Mouse (Mus musculus) erythroblast, adult 5-6 weeks (primary cell): ENCODE measurements around the gene Tmem145. TPM values are rescaled to one million over a fixed set of nuclear protein-coding genes. Genes with fewer than 3 reads are reported as not detected.

Experiments
- ATAC-seq: replicated peaks from 2 replicates; pipeline ENCODE4 v1.8.0; 2016; ENCODE audit warnings: moderate number of reproducible peaks, mild to moderate bottlenecking, moderate TSS enrichment, inconsistent platforms; ENCODE audit not compliant: poor library complexity, low FRiP score, severe bottlenecking
- total RNA-seq, 2 experiments: library from RNA; stranded (forward) in 1 of 2; stranded (reverse) in 1 of 2; fragments of 150-400 nt in 1 of 2; fragments of 200-764, 138-1000 nt in 1 of 2; gene quantifications; 2 replicates each; pipeline versions ENCODE4 v1.2.3 to v1.2.4; 2015 to 2017; ENCODE audit warnings: low replicate concordance in 2 of 2

Gene Tmem145
- total RNA-seq, 2 experiments from 2014 or later: not detected

DNA sequence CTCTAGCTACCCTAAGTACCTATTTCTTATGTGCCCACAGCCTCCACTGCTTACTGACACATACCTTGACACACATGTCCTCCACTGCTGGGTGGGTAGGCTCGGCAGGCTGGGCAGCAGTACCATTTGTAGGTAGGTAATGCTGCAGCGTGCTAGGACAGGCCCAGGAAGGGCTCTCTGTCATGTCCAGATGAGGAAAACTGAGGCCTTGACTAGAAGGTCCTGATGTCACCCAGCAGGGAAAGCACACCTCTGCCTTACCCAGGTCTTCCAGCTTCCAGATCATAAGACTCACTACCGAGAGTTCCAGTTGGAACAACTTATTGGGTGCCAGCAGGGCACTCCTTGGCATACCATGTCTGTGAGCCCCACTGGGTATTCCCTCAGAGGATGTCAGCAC is 30.9 kb upstream of the Tmem145 start:
- no peak for ATAC-seq

DNA sequence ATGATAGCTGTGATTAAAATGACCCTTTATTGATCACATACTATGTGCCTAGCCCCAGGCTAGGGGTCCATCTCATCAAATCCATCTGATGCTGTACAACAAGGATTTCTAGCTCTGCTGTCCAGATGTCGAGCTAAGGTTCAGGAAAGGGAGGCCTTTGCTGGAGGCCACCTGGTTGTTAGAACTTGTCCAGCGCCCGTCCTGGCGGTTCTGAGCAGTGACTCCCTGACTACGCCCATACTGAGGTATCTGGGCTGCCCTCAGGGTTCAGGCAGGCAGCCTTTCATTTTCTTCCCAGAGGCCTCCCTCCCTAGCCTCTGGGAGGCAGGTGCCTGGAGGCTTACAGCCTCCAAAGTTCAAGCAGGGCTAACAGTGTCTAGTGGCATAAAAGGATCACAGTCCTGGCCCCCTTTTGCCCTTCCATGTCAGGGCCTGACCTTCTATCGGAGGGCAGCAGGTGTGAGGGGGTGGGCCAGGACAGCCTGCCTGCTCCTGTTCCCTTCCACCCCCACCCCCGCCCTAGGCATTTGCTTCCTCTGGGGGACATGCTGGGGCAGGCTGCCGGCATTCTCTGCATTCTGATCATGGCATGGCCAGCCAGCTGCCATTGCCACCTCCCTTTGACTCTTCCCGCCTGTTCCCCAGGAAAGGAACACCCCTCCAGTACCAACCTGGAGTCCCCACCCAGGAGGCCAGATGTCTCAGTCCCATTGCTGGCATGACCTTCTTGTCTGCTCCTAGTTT is 30.2 kb upstream of the Tmem145 start:
- no peak for ATAC-seq

DNA sequence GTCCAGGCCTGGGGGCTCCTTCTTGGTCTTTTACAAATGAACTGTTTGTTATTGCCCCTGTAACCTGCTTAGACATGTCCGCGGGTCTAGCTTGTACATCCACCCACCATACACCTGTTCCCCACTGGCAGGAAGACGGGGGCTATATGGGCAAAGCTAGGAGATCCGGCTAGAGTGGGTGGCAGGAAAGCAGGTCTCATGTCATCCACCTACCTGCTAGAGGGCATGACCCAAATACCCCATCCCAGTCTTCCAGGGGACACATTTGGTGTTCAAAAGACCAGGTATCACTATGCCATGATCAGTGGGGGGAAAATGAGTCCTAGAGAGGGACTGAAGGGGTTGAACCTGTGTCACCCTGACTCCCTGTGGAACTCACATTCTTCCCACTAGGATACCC is 28.5 kb upstream of the Tmem145 start:
- no peak for ATAC-seq

GRCm38 (mm10) chr7:25277998-25278340 is 27.9 kb upstream of the Tmem145 start:
- no peak for ATAC-seq

GRCm38 (mm10) chr7:25278341-25279075 is 27.4 kb upstream of the Tmem145 start:
- peak; percentile 50 for ATAC-seq

DNA sequence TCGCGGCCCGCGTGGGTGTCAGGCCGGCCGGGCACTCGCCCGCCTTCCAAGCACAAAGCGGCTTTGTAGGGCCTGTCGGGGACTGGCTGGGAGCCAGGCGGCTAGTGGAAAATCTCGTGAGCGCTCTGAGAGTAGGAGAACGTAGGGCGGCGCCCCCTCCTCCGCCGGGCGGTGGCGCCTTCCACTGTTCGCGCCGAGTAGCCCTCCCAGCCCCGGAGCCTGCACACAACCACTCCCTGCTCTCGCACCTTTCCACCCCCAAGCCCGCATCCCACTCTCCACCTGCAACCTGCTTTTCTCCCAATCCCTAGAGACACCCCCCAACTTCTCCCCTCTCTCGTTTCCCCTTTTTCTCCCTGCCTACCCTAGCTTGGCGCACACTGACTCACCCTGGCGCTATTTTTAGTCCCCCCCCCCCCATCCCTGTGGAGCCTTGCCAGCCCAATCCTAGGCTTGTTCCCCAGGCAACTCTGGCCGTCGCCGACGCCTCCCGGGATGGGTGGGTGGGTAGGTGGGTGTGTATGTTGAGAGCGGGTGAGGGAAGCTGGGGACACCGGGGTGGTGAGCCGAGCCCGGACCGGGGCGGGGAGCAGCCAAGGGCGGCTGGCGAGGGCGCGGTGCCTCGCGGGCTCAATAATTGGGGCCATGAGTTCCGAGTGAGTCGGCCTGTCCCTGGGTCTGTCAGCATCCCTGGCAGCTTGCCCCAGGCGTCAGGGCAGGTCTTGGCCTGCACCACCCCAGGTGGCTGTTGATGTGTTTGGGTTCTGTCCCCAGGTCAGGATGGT is 26.6 kb upstream of the Tmem145 start:
- peak; percentile 12; the same call in 1 of the 2 replicates for ATAC-seq

DNA sequence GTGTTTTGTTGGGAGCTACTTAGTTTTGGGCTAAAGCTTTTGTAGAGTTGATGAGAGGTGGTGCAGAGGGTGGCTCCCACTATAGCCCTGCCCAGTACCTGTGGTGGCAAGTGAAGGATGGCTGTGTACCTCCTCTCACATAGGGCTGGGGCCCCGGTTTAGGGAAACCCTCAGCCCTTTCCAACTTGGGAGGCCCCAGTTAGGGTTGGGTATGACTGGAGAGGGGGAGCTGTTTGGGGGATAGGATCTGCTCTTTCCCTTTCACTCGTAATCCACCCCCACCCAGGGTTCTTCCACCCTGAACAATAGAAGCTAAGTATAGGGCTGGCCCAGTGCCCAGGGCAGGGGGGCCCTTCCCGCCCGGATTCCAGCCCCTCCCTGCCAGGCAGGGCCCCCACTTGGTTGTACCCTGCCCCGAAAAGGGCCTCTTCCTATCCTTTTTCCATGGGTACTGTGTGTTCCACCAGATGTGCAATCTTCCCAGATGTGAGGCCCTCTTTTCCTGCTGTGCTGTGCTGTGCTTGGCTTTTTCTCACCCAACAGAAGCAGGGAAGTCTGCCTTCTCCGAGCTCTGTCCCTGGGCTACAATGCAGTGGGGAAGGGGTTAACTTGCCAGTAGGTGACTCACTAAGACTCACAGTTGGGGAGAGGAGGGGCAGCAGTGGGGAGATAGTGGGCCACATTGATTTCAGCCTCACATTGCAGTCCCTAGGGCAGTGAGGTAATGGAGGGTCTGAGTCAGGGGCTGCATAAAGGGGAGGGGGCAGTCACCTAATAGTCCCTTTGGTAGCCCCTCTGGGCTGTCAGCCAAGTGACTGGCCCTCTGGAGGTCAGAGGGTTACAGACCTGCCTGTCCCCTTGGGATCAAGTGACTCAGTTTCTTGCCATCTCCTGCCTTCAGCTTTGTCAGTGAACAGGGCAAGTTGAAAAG is 25.8 kb upstream of the Tmem145 start:
- no peak for ATAC-seq

- peak; percentile 52 for ATAC-seq
These were observed 24.7 kb upstream of the Tmem145 start for GRCm38 (mm10) chr7:25281166-25281733.

DNA sequence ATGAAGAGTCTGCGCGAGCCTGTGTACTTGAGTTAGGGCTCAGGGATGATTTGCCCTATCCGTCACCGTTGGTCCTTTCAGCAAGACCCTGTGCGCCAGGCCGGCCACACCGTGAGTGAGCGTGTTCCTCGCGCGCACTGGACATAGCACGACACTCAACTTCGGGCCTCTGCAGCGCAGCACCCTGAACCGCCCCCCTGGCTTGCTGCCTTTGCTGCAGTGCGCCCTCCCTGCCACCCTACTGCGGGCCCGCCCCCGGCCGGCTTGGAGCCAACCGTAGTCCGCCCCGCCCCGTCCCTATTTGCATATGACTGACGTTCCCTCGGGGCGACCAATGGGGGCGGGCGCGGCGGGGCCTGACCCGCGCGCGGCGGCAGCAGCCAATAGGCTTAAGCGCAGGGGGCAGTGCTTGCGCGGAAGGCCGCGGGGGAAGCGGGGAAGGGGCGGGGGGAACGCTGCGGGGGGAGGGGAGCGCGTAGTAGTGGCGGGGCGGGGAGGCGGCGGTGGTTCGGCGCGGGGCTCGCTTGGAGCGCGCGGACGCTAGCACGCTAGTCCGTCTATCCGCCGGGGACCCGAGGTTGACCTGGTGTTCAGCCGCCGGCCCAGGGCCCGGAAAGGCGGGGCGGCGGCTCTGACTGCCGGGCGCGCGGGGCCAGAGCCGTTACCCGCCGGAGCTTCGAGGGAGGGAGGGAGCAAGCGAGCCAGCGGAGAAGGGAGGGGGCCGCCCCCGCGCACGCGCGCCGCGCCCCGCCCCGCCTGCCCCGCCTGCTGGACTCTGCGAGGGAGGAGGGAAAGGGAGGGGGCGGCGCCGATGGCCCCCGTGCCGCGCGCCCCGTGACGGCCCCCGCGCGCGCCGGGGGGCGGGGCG is 23.9 kb upstream of the Tmem145 start:
- ATAC-seq: peak; percentile 71

DNA sequence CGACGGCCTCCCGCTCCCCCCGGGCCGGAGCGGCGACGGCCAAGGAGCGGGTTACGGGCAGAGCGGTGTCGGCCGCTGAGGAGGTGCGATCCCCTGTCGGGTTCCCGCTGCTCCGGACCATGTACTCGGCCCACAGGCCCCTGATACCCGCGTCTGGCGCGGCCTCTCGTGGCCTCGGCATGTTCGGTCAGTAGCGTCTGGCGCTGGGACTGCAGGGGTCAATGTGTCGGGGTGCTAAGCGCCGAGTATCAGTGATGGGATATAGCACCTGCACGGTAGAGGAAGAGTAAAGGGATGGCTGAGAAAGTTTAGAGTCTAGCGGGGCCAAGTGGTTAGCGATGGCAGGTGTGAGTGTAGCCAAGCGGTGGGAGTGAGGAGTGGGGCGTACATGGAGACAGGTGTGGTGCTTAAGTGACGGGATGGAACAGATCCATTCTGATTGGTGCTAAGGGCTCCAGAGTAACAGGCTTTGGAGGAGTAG is 23.1 kb upstream of the Tmem145 start:
- 0 out of 2 replicates have a peak, but pooled peaks have one; percentile 2 for ATAC-seq

GRCm38 (mm10) chr7:25283637-25284036 is 22.3 kb upstream of the Tmem145 start:
- no peak for ATAC-seq

DNA sequence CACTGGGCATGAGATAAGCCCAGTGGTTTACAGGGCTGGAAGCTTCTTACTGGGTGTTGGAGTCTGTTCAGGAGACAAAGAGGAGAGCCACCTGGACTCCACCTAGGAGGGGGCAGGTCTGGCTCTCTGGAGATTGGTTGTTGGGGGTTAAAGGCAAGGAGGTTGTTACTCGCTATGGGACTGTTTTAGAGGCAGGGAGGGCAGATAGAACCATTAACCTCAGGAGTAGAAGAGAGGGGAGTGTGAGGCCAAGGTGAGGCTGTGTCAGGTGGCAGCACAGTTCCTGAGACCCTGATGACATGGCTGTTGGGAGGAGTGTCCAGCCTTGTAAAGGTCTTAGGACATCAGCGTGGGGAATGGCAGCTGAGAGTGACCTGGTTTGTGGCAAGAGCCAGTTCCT is 21.7 kb upstream of the Tmem145 start:
- ATAC-seq: no peak

- no peak for ATAC-seq
These were observed 21.1 kb upstream of the Tmem145 start for GRCm38 (mm10) chr7:25284766-25285165.

DNA sequence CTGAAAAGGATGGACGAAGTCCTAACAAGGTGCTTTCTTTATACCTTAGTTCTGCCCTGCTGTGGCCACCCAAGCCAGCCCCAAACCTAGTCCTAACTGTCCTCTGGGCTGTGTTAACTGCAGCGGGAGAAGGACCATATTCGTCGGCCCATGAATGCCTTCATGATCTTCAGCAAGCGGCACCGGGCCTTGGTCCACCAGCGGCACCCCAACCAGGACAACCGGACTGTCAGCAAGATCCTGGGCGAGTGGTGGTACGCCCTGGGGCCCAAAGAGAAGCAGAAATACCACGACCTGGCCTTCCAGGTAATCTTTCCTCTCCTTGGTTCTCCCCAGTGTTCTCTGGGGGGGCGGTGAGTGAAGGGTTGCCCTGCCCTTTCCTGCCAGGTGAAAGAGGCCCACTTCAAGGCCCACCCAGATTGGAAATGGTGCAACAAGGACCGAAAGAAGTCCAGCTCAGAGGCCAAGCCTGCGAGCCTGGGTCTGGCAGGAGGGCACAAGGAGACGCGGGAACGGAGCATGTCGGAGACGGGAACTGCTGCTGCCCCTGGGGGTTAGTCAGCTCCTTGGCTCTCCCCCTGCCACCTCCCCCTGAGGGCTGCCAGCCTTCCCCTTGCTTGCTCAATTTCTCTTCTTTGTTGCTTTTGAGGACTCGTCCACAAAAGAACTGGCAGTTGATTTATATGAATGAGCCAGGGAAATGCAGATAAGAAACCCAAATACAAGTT is 20.2 kb upstream of the Tmem145 start:
- ATAC-seq: no peak

DNA sequence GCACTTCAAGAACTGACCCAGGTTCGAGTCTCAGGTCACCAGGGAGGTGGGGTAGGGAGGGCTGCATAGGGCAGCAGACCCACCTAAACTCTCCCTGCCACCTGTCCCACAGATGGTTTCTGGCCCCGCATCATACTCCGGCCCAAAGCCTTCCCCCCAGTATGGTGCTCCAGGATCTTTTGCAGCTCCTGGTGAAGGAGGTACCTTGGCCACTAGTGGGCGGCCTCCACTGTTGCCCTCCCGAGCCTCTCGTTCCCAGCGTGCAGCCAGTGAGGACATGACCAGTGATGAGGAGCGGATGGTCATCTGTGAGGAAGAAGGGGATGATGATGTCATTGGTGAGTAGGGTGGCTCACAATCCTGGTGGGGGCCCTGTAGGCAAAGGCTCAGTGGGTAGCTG is 18.9 kb upstream of the Tmem145 start:
- no peak for ATAC-seq

- ATAC-seq: no peak
These were observed 17.9 kb upstream of the Tmem145 start for GRCm38 (mm10) chr7:25288011-25288410.

GRCm38 (mm10) chr7:25288721-25289120 is 17.2 kb upstream of the Tmem145 start:
- ATAC-seq: no peak

GRCm38 (mm10) chr7:25289925-25290324 is 16.0 kb upstream of the Tmem145 start:
- no peak for ATAC-seq
